In the genomic region with DNA sequence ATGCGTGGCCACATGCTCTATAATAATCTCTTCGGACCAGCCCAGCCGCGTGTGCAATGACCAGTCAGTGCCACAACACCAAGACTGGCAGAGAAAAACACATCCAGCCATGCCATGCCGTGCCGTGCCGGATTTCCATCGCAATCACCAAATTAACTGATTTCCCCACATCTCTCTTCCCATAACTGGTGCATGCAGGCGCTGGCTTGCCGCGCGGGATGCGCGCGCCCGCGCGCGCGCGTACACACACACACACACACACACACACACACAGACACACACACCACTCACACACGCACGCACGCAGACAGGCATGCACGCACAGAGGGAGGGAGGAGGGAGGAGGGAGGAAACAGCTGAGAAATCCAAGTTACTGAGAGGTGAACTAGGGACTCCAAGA, we compare ENCODE assay signal across 8 mouse cellular contexts. TPM values are rescaled to one million over a fixed set of nuclear protein-coding genes. Genes with fewer than 3 reads are reported as not detected.
A peak's percentile ranks its signal among the peaks of the same experiment; 100 is the strongest.
DNase-seq lines count a peak whose midpoint lies in the region; ATAC-seq and TF ChIP-seq lines count a peak whose summit lies in the region.

No protein-coding gene starts in this region.

- peak overlapping the region; percentile 43 for H3K4me2 ChIP-seq in kidney, postnatal 0 days (ENCODE audit: low read length)

- H3K9me3 ChIP-seq in kidney, postnatal 0 days (replicated peaks; ENCODE audit: low read length) = no peaks in the 10 kb centered on the region
- no peaks in the 10 kb centered on the region for H3K9me3 ChIP-seq in limb, embryonic 10.5 days (replicated peaks)

- TF ChIP-seq CTCF in kidney, postnatal 0 days (IDR thresholded peaks at IDR 0.05; ENCODE audit: low read depth) = no peak

- ATAC-seq in kidney, postnatal 0 days (replicated peaks; ENCODE audit: low FRiP score, low read depth) = no peak

- WGBS in kidney, postnatal 0 days = under 1% methylated on average over 18 of the region's 25 CpGs
- WGBS in limb, embryonic 10.5 days = under 1% methylated on average over 25 of the region's 25 CpGs

- DNase-seq in kidney, postnatal 0 days (ENCODE audit: low spot score) = no peak
- DNase-seq in kidney, postnatal 14 days = no peak
- DNase-seq in cerebellum, adult 9-11 months = peak; percentile 86
- peak; percentile 65 to 72 for DNase-seq in frontal cortex, postnatal 14 days (ENCODE audit: low spot score in 2 of 2)
- peak; percentile 41 for DNase-seq in limb, embryonic 10.5 days (ENCODE audit: low spot score)
- DNase-seq in right cerebral cortex, postnatal 14 days = peak; percentile 67
- DNase-seq in adrenal gland, adult 8-10 months = no peak
- no peak for DNase-seq in thymus, postnatal 36 days

- H3K4me1 ChIP-seq in kidney, postnatal 0 days (replicated peaks; ENCODE audit: insufficient read depth, low read length) = peaks cover 6% of the 10 kb centered on the region; the same call in 1 of the 2 replicates
- peaks cover 20% of the 10 kb centered on the region for H3K4me1 ChIP-seq in limb, embryonic 10.5 days

- no peak overlapping the region for H3K27ac ChIP-seq in kidney, postnatal 0 days
- H3K27ac ChIP-seq in limb, embryonic 10.5 days = no peak overlapping the region

- no peak overlapping the region for H3K9ac ChIP-seq in kidney, postnatal 0 days (ENCODE audit: low read depth, low read length)

- peak overlapping the region; percentile 26; the same call in 1 of the 2 replicates for H3K4me3 ChIP-seq in kidney, postnatal 0 days (replicated peaks; ENCODE audit: low read depth, low read length)
- peak overlapping the region; percentile 50 for H3K4me3 ChIP-seq in limb, embryonic 10.5 days

- H3K36me3 ChIP-seq in kidney, postnatal 0 days (ENCODE audit: insufficient read depth, low read length) = no peaks in the 10 kb centered on the region
- no peaks in the 10 kb centered on the region for H3K36me3 ChIP-seq in limb, embryonic 10.5 days

- H3K27me3 ChIP-seq in kidney, postnatal 0 days (ENCODE audit: insufficient read depth, low read length) = peaks cover 36% of the 10 kb centered on the region
- peaks cover 32% of the 10 kb centered on the region for H3K27me3 ChIP-seq in limb, embryonic 10.5 days (ENCODE audit: low read depth, poor library complexity, severe bottlenecking)

RNA-seq across cellular contexts. Expression of gene Cadm2, which starts 2.9 kb away (rescaled TPM):
- polyA plus RNA-seq in kidney, postnatal 0 days (2015; fragmentation: Nextera tagmentation; extraction: Ambion mirVana) = 0.05 and 0.11 TPM in 2 replicates
- polyA plus RNA-seq in limb, embryonic 10.5 days (2016; fragmentation: Nextera tagmentation; extraction: Ambion mirVana) = 1.4 and 2.6 TPM in 2 replicates
- total RNA-seq in adrenal gland, adult 8-10 months (2022) = 1 to 10 TPM in 2 of 4 experiments, under 1 TPM in 2; 0.81 to 1.7 (median 1.1) TPM

Comparison
In these comparisons a context has a peak if more than half of its experiments do, and no peak if none do; other contexts are left out.
1. DNase-seq: peak in cerebellum, adult 9-11 months (single experiment), frontal cortex, postnatal 14 days (2 of 2), limb, embryonic 10.5 days (single experiment) and right cerebral cortex, postnatal 14 days (single experiment); none in kidney, postnatal 0 days (single experiment), kidney, postnatal 14 days (single experiment), adrenal gland, adult 8-10 months (single experiment) and thymus, postnatal 36 days (0 of 2).